Mouse (Mus musculus): ENCODE measurements around the gene Cnp. TPM values are rescaled to one million over a fixed set of nuclear protein-coding genes. Genes with fewer than 3 reads are reported as not detected.
A peak's percentile ranks its signal among the peaks of the same experiment; 100 is the strongest.
"Not testable (repeated sequence)": the region's sequence is repeated elsewhere in the genome, so short reads cannot be mapped to it uniquely, and the experiment has no call there.

Cnp gene
- total RNA-seq, 1 experiment from 2014 or later = 35.5 TPM

- DNase-seq = peak; percentile 70
Observed at GRCm38 (mm10) chr11:100552842-100553241, 21.9 kb upstream of the Cnp start.

GRCm38 (mm10) chr11:100555583-100555982, 19.1 kb upstream of the Cnp start:
- DNase-seq = peak; percentile 79

- DNase-seq = no peak
Observed at GRCm38 (mm10) chr11:100557563-100557962, 17.1 kb upstream of the Cnp start.

- DNase-seq = peak; percentile 26
Observed at GRCm38 (mm10) chr11:100559476-100559875, 15.2 kb upstream of the Cnp start.

GRCm38 (mm10) chr11:100561748-100562147, 13.0 kb upstream of the Cnp start:
- DNase-seq = peak; percentile 34

- no peak for DNase-seq
Observed at GRCm38 (mm10) chr11:100564297-100564696, 10.4 kb upstream of the Cnp start.

- no peak for DNase-seq
Observed at GRCm38 (mm10) chr11:100564703-100565102, 10.0 kb upstream of the Cnp start.

- no peak for DNase-seq
Observed at GRCm38 (mm10) chr11:100567229-100567628, 7.5 kb upstream of the Cnp start.

- peak; percentile 50 for DNase-seq
Observed at GRCm38 (mm10) chr11:100567815-100568245, 6.9 kb upstream of the Cnp start.

- DNase-seq = no peak
Observed at GRCm38 (mm10) chr11:100568692-100569091, 6.0 kb upstream of the Cnp start.

- DNase-seq = peak; percentile 90
Observed at GRCm38 (mm10) chr11:100569789-100570188, 4.9 kb upstream of the Cnp start.

GRCm38 (mm10) chr11:100570430-100571201, 4.1 kb upstream of the Cnp start:
- DNase-seq = peak; percentile 87

GRCm38 (mm10) chr11:100571202-100571567, 3.5 kb upstream of the Cnp start:
- DNase-seq = peak; percentile 31

GRCm38 (mm10) chr11:100574188-100574587, 516 bp upstream of the Cnp start:
- DNase-seq = no peak

GRCm38 (mm10) chr11:100575484-100575855, 766 bp downstream of the Cnp start:
- peak; percentile 28 for DNase-seq

GRCm38 (mm10) chr11:100576256-100576655, 1.6 kb downstream of the Cnp start:
- no peak for DNase-seq

GRCm38 (mm10) chr11:100577852-100578599, 3.3 kb downstream of the Cnp start:
- no peak for DNase-seq

GRCm38 (mm10) chr11:100579116-100579799, 4.6 kb downstream of the Cnp start:
- DNase-seq = no peak

- DNase-seq = no peak
Observed at GRCm38 (mm10) chr11:100580275-100580674, 5.6 kb downstream of the Cnp start.

GRCm38 (mm10) chr11:100581756-100582155, 7.1 kb downstream of the Cnp start:
- DNase-seq = peak; percentile 69

GRCm38 (mm10) chr11:100582413-100582812, 7.7 kb downstream of the Cnp start:
- DNase-seq = not testable (repeated sequence)

- no peak for DNase-seq
Observed at GRCm38 (mm10) chr11:100582836-100583235, 8.1 kb downstream of the Cnp start.

GRCm38 (mm10) chr11:100584561-100584961, 9.9 kb downstream of the Cnp start:
- no peak for DNase-seq

Measured in adrenal gland, postnatal 14 days (tissue).